Mouse (Mus musculus): ENCODE measurements around the gene Zbtb20.

DNA sequence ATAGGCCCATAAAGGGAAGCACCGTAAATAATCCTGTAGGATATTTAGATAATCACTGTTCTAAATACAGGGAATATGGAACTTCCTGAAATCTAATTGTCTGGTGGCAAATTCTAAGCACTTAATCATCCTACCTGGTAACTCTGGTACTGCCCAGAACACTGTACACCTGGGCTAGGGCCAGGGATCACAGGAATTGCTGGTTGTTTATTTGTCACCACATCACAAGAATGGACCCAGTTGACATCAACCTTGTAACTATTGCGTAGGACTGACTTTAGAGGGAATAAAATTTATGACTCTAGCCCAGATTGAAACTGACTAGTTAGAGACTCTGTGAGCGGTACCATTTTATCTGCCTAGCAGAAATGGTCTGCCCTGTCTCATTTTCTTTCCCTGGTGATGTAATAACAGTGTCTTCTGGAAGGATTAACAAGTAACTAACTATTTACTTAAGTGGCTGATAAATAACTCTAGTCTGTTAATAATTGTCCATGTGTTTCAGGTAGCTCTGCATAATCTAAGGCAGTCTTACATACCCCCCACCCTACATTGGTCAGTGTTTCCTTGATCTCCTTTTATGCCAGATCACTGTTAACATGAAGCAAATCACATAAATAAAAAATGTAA lies 194.1 kb downstream of the Zbtb20 start:
- TF ChIP-seq TAL1 (IDR thresholded peaks at IDR 0.05; ENCODE audit: low read length) (no peak), GATA1 (IDR thresholded peaks at IDR 0.05; ENCODE audit: low read length) (no peak)

Data from erythroblast, embryonic 14.5 days (primary cell).